Mouse (Mus musculus) liver, embryonic 16.5 days (tissue): Measurements from ENCODE around the gene Asic3. TPM values are rescaled to one million over a fixed set of nuclear protein-coding genes. Genes with fewer than 3 reads are reported as not detected.

Experiments
- polyA plus RNA-seq: library from polyadenylated mRNA; unstranded; fragments of >200 nt; fragmentation: Nextera tagmentation; extraction: Ambion mirVana; gene quantifications from 2 replicates; pipeline ENCODE4 v1.2.1, GENCODE M21; 2015

The Asic3 gene
- polyA plus RNA-seq, 1 experiment from 2014 or later: not detected

Other genes with a start within 250 kb of the Asic3 start
- gene Nupl2, start 248.4 kb upstream of the Asic3 start, polyA plus RNA-seq: 3.7 and 4.6 TPM in 2 replicates
- gene Kcnh2, start 61.8 kb upstream of the Asic3 start, polyA plus RNA-seq: 0.20 and 0.27 TPM in 2 replicates
- 2.0 and 2.2 TPM in 2 replicates for gene Nos3, start 48.6 kb upstream of the Asic3 start, polyA plus RNA-seq
- gene Atg9b, start 21.2 kb upstream of the Asic3 start, polyA plus RNA-seq: 1.8 and 2.9 TPM in 2 replicates
- gene Abcb8, start 19.7 kb upstream of the Asic3 start, polyA plus RNA-seq: 29.6 TPM in 2 replicates
- 8.8 and 10.9 TPM in 2 replicates for gene Cdk5, start 10.1 kb downstream of the Asic3 start, polyA plus RNA-seq
- 9.5 and 12.6 TPM in 2 replicates for gene Slc4a2, start 10.4 kb downstream of the Asic3 start, polyA plus RNA-seq
- gene Fastk, start 31.9 kb downstream of the Asic3 start, polyA plus RNA-seq: 44.9 and 53.4 TPM in 2 replicates
- gene Tmub1, start 34.5 kb downstream of the Asic3 start, polyA plus RNA-seq: 5.5 and 6.1 TPM in 2 replicates
- 4.4 and 5.0 TPM in 2 replicates for gene Agap3, start 38.8 kb downstream of the Asic3 start, polyA plus RNA-seq
- gene Gbx1, start 113.8 kb downstream of the Asic3 start, polyA plus RNA-seq: not detected in 2 replicates
- 0.07 TPM in 1 of 2 replicates, not detected in the other for gene Asb10, start 127.6 kb downstream of the Asic3 start, polyA plus RNA-seq
- gene 4931409K22Rik, start 143.4 kb downstream of the Asic3 start, polyA plus RNA-seq: not detected in 2 replicates
- 36.2 and 36.9 TPM in 2 replicates for gene Abcf2, start 164.1 kb downstream of the Asic3 start, polyA plus RNA-seq
- gene Chpf2, start 173.3 kb downstream of the Asic3 start, polyA plus RNA-seq: 10.7 and 11.3 TPM in 2 replicates
- gene Smarcd3, start 211.0 kb downstream of the Asic3 start, polyA plus RNA-seq: 0.55 and 1.3 TPM in 2 replicates